Mouse (Mus musculus) A20 (cell line): Measurements from ENCODE around the gene Ctps.

Experiments used
- DNase-seq: peaks from one replicate; pipeline ENCODE4 v3.0.0-alpha.2; 2011; ENCODE audit warnings: low read depth, low spot score

Ctps gene

DNA sequence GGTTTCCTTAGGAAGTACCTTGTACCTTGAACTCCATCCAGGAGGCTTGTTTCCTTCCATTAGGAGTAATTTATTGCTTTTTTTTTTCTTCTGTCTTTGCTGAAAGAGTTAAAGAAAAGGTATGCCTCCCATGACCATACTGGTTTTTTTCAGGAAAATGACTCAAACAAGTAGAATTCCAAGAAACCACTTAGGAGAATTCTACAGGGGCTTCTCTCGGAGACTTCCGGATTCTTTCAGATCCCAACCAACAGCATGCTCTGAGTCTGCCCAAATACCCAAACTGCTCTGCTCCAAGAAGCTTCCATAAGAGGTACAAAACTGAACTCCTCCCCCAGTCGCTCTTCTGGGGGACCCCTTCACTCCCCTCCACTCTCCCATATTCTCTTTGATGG is 991 bp upstream of the Ctps start:
- no peak for DNase-seq

- no peak for DNase-seq
These were observed 478 bp upstream of the Ctps start for GRCm38 (mm10) chr4:120570438-120571069.

DNA sequence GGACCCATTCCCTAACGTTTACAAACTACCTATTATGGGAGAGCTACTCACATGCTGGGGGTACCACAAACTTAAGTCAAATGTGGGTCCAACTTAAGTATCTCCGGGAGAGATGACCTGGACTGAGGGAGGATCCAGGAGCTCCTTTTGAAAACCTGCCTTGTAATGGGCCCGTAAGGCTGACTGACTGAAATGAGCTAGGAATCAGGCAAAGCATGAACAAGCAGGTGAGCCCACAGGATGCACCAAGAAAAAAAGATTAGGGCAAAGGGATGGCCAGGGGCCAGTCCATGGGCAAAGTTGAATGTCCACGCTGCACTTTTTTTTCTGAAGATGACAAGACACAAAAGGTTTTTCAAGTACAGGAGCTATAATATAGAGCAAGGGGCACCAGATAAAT is 1.1 kb downstream of the Ctps start:
- peak; percentile 37 for DNase-seq

GRCm38 (mm10) chr4:120568005-120568404 is 2.1 kb downstream of the Ctps start:
- no peak for DNase-seq

GRCm38 (mm10) chr4:120565726-120566125 is 4.3 kb downstream of the Ctps start:
- no peak for DNase-seq

GRCm38 (mm10) chr4:120556592-120556991 is 13.5 kb downstream of the Ctps start:
- DNase-seq, result no peak

DNA sequence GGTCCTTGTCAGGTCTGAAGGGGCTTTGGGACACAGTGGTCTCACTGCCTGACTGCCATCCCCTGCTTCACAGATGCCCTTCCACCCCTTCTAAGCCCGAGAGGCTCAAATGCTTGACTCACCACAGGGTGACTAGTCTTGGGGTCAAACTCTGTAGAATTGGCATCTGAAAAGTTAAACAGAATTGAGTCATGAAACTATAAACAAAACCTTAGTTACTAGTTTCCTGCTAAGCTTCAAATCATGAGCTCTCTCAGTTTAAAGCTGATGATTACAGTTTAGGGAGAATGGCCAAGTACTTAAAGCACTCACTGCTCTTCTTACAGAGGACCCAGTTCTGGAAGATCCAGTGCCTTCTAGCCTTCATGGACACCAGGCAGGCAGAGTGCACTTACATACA is 25.2 kb downstream of the Ctps start:
- no peak for DNase-seq

DNA sequence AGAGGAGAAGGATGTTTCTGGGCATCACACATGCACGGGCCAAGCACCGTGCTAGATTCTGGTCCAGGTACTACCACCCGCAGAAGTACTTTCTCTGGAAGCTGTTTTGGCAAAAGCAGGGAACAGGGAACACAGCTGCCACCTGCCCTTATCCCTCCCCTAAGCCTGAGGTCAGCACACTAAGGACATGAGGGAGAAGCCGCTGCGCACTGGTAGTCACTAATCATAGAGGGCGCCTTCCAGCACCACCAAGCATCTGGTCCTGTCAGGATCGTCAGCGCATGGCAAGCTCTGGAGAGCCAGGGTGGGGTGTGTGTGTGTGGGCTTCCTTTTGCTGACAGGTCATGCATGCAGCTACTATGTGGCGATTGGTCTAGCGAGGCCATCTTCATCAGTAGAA is 31.4 kb downstream of the Ctps start:
- DNase-seq, result no peak

DNA sequence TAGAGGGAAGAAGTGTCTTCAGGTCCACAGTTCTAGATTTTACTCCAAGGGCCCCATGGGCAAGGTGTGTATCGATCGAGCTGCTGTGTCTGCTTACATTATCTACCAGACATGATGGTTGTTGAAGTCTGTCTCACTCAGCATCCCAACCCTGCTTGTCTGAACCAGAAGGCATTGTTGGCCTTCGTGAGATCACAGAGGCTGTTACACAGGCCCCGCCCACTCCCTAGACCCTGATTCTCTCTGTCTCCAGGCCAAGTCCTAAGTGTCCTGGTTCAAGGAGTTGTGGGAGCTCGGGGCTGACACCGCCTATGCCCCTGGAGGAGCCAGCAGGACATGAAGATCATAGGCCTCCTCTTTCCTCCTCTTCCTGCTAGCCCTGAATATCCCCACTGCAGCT is 38.1 kb downstream of the Ctps start, which contains the start of gene Slfnl1:
TSS of gene Slfnl1 (plus strand) at position 246 of the 400 bp plus-strand sequence.
- DNase-seq, result no peak

GRCm38 (mm10) chr4:120528171-120528570 is 41.9 kb downstream of the Ctps start:
- DNase-seq, result no peak

DNA sequence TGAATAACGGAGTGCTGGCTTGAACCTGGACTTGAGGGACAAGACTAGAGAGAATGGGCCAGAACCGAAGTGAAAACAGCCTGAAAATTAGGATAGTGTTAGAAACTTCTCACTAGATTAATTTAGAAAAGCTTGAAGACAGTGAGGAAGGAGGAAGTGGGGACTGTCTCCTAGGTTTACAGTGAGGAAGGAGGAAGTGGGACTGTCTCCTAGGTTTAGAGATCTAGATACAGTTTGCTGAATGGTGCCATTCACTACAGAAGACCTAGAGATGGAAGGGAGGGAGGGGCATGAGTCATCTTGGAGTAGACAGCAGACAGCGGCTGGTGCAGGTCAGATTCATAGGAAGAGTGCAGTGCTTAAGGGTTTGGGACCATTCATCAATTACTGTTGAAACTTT is 47.0 kb downstream of the Ctps start:
- peak; percentile 24 for DNase-seq

DNA sequence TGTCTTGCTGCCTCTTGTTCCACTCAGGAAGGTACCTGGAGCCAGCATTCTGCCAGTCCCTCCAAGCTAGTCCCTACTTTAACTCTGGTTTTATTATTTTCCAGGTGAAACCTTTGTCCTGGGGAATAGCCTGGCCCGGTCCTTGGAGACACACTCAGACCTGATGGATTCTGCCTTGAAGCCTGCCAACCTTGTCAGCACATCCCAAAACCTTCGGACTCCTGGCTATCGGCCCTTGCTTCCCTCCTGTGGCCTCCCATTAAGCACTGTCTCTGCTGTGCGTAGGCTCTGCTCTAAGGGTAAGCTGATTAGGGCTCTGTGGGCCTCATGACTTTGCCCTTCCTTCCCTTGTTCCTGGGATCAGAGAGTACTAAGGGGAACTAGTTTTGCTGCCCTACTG is 47.7 kb downstream of the Ctps start:
- no peak for DNase-seq

- DNase-seq, result no peak
These were observed 48.3 kb downstream of the Ctps start for GRCm38 (mm10) chr4:120521761-120522160.

GRCm38 (mm10) chr4:120517335-120517734 is 52.7 kb downstream of the Ctps start:
- no peak for DNase-seq

GRCm38 (mm10) chr4:120516907-120517306 is 53.2 kb downstream of the Ctps start:
- no peak for DNase-seq

- no peak for DNase-seq
These were observed 53.6 kb downstream of the Ctps start for GRCm38 (mm10) chr4:120516491-120516890.

GRCm38 (mm10) chr4:120514366-120514765 is 55.7 kb downstream of the Ctps start:
- DNase-seq, result no peak

DNA sequence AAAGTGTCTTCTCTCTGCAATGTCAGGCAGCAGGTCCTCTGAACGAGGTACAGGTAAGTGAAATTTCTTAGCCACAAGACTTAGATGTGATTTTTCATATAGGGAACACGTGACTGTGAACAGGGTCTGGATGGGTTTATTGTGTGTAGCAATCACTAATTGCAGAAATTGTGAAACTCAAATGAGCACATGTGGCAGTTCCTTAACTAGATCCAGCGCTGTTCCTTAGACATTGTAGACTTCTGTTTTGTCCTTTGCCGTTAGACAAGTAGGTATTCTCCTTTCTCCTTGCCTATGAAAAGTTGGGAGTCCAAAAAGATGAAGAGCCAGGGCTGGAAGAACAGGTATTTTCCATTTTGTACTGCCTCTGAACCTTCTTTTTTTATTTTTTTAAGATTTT is 58.9 kb downstream of the Ctps start:
- DNase-seq, result no peak

GRCm38 (mm10) chr4:120506955-120507354 is 63.1 kb downstream of the Ctps start:
- DNase-seq, result no peak
